Mouse (Mus musculus): Measurements from ENCODE around the gene Focad. TPM values are rescaled to one million over a fixed set of nuclear protein-coding genes. Genes with fewer than 3 reads are reported as not detected.

The Focad gene
- polyA plus RNA-seq, 1 experiment from 2014 or later = 14.8 TPM

DNA sequence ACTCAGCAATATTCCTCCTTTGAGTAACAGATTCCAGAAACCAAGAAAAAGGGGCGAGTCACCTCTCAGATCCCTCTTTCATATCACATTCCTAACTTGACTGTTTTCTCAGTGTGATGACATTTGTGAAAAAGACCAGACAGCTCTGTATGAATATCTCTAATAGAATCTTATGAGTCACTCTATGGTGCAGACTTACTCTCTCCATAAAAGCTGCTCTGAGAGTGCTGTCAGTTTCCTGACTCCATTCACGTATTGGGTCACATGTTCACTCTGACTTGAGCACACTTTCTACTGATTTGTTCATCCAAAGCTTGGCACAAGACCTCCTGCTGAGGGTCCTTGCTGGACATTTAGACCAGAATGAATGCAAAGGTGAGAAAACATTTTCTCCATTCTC is 354.5 kb downstream of the Focad start:
- Histone ChIP-seq H3K4me2 (no peak overlapping the region), H3K36me3 (no peaks in the 10 kb centered on the region), H3K27ac (replicated peaks) (no peak overlapping the region), H3K27me3 (no peaks in the 10 kb centered on the region), H3K9me3 (no peaks in the 10 kb centered on the region), H3K4me3 (no peak overlapping the region), H3K9ac (no peak overlapping the region), H3K4me1 (replicated peaks) (no peaks in the 10 kb centered on the region)
- WGBS = 86% methylated on average over 2 of the region's 2 CpGs
- no peak for ATAC-seq (ENCODE audit: low FRiP score, low read depth)

DNA sequence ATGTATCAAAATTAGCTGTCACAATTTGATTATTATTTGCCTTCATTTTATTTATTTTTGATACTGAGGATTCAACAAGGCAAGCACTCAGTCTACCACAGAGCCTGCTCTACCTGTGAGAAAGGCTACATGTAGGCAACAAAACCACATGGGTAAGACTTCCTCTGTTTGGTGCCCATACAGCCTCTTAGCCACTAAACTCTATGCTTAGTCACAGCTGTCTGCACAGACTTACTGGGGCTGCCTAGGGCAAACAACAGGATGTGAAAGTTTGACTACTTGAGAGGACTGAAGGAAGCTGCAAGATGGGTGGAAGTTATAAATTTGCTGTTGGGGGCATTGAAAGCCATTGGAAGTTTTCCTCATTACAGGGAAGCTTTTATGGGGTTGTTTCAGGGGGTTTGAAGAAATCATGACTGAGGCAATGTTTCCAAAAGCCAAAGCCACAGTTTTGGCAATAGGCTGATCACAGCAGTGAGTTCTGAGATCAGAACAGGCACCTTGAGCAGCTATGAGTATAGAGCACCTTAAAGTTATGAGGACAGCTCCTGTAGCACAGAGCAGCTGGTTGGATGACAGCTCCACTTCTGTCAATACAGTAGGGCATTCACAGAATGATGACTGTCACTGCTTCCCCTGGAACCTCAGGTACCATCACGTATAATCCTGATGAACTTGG is 355.8 kb downstream of the Focad start:
- Histone ChIP-seq H3K9me3 (no peaks in the 10 kb centered on the region), H3K9ac (no peak overlapping the region), H3K27me3 (no peaks in the 10 kb centered on the region), H3K4me1 (replicated peaks) (no peaks in the 10 kb centered on the region), H3K27ac (replicated peaks) (no peak overlapping the region), H3K4me2 (no peak overlapping the region), H3K36me3 (no peaks in the 10 kb centered on the region), H3K4me3 (no peak overlapping the region)
- 96% methylated on average over 1 of the region's 1 CpGs for WGBS
- ATAC-seq (ENCODE audit: low FRiP score, low read depth) = no peak

DNA sequence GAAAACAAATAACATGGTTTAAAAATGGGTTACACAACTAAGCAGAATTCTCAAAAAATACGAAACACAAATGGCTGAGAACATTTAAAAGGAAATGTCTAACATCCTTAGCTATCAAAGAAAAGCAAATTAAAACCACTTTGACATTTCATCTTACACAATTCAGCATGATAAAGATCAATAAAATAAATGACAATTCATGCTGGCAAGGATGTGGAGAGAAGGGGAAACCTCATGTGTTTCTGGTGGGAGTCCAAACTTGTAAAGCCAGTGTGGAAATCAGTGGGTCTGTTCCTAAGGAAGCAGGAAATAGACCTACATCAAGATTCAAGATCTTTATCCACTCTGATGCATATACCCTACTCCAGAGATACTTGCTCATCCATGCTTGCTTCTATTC is 363.7 kb downstream of the Focad start:
- ATAC-seq (ENCODE audit: low FRiP score, low read depth) = no peak
- 89% methylated on average over 1 of the region's 1 CpGs for WGBS
- Histone ChIP-seq H3K9me3 (no peaks in the 10 kb centered on the region), H3K9ac (no peak overlapping the region), H3K4me1 (replicated peaks) (no peaks in the 10 kb centered on the region), H3K4me2 (no peak overlapping the region), H3K36me3 (no peaks in the 10 kb centered on the region), H3K27me3 (no peaks in the 10 kb centered on the region), H3K27ac (replicated peaks) (no peak overlapping the region), H3K4me3 (no peak overlapping the region)

DNA sequence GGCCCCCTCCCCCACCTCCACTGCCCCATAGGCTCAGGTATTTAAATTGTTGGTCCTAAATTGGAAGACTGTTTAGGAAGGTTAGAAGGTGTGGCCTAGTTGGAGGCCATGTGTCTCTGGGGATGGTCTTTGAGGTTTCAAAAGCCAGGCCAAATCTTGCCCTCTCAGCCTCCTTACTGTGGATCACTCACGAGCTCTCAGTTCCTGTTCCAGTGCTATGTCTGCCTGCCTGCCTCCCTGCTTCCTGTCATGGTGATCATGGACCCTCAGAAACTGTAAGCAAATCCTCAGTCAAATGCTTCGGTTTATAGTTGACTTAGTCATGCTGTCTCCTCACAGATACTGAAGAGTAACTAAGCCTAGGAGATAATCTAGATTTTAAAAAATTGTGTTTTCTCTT is 364.2 kb downstream of the Focad start:
- WGBS = 84% methylated on average over 2 of the region's 2 CpGs
- ATAC-seq (ENCODE audit: low FRiP score, low read depth) = no peak
- Histone ChIP-seq H3K4me2 (no peak overlapping the region), H3K27me3 (no peaks in the 10 kb centered on the region), H3K9me3 (no peaks in the 10 kb centered on the region), H3K27ac (replicated peaks) (no peak overlapping the region), H3K36me3 (no peaks in the 10 kb centered on the region), H3K4me1 (replicated peaks) (no peaks in the 10 kb centered on the region), H3K9ac (no peak overlapping the region), H3K4me3 (no peak overlapping the region)

MicroRNAs within 50 kb of the gene (microRNA counts, 519-probe panel; counts per million panel counts)
- not detected for microRNA mmu-miR-491

Small RNAs within 50 kb of the gene (microRNA-seq; reads per million reads assigned to microRNA genes)
- 2.2 reads per million, percentile 3 among the genes with 10 or more reads in this experiment for gene Mir491

Other genes with a start within 250 kb of the Focad start
- gene Mllt3, start 61.3 kb upstream of the Focad start, polyA plus RNA-seq (2015; fragmentation: Nextera tagmentation; extraction: Ambion mirVana) = 77.3 and 83.1 TPM in 2 replicates